In the genomic region with DNA sequence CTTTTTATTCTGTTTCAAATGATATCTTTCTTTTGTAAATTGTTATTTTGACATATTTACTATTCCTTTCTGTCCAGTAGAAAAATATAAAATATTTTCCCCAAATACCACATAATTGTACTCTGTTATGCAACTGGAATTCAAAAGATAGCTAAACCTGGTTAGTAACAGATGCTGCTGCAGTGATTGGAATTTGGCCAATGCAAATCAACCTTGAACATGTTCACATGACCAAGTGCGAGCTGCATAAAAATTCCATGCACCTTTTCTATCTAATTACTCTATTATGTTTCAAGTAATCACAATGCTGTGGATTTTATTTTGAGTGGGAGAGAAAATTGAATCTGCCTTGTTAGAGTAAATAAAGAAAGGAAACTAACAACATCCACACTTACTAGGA, we compare ENCODE assay signal across 18 mouse cellular contexts.
DNase-seq lines count a peak whose midpoint lies in the region; ATAC-seq and TF ChIP-seq lines count a peak whose summit lies in the region.
"Had no signal": no experiment of that assay in that cellular context is flagged by ENCODE, and none has a peak within 500 bp of the region (broad histone marks: within the 10 kb centered on the region; RNA-seq: fewer than 3 reads in every experiment).

No protein-coding gene starts in this region.

- WGBS in hindbrain, embryonic 14.5 days = 68% methylated on average over 1 of the region's 1 CpGs
- WGBS in hindbrain, embryonic 10.5 days = 87% methylated on average over 1 of the region's 1 CpGs
- WGBS in midbrain, postnatal 0 days = 47% methylated on average over 1 of the region's 1 CpGs
- WGBS in midbrain, embryonic 15.5 days = 63% methylated on average over 1 of the region's 1 CpGs

- H3K4me1 ChIP-seq in hindbrain, embryonic 14.5 days (replicated peaks; ENCODE audit: control insufficient read depth, insufficient read depth, low read length) = no peaks in the 10 kb centered on the region
- no peaks in the 10 kb centered on the region for H3K4me1 ChIP-seq in hindbrain, embryonic 10.5 days (replicated peaks)
- no peaks in the 10 kb centered on the region for H3K4me1 ChIP-seq in midbrain, postnatal 0 days (ENCODE audit: insufficient read depth, low read length)
- no peaks in the 10 kb centered on the region for H3K4me1 ChIP-seq in midbrain, embryonic 15.5 days
- H3K4me1 ChIP-seq: forebrain, embryonic 12.5 days; heart, embryonic 13.5 days; hindbrain, embryonic 12.5 days had no signal

- no peak overlapping the region for H3K4me3 ChIP-seq in hindbrain, embryonic 14.5 days (replicated peaks; ENCODE audit: low read length)
- no peak overlapping the region for H3K4me3 ChIP-seq in hindbrain, embryonic 10.5 days
- H3K4me3 ChIP-seq in midbrain, postnatal 0 days (ENCODE audit: low read depth, low read length) = no peak overlapping the region
- H3K4me3 ChIP-seq in midbrain, embryonic 15.5 days = no peak overlapping the region
- H3K4me3 ChIP-seq: forebrain, embryonic 12.5 days; heart, embryonic 13.5 days; hindbrain, embryonic 12.5 days had no signal

- H3K36me3 ChIP-seq in hindbrain, embryonic 14.5 days (replicated peaks; ENCODE audit: control insufficient read depth, insufficient read depth) = no peaks in the 10 kb centered on the region
- H3K36me3 ChIP-seq in hindbrain, embryonic 10.5 days = no peaks in the 10 kb centered on the region
- H3K36me3 ChIP-seq in midbrain, postnatal 0 days (ENCODE audit: insufficient read depth, low read length) = no peaks in the 10 kb centered on the region
- no peaks in the 10 kb centered on the region for H3K36me3 ChIP-seq in midbrain, embryonic 15.5 days (replicated peaks)
- H3K36me3 ChIP-seq: forebrain, embryonic 12.5 days; heart, embryonic 13.5 days; hindbrain, embryonic 12.5 days had no signal

- H3K27ac ChIP-seq in hindbrain, embryonic 14.5 days = no peak overlapping the region
- no peak overlapping the region for H3K27ac ChIP-seq in hindbrain, embryonic 10.5 days
- H3K27ac ChIP-seq in midbrain, postnatal 0 days (ENCODE audit: low read depth, low read length) = no peak overlapping the region
- H3K27ac ChIP-seq in midbrain, embryonic 15.5 days = no peak overlapping the region
- H3K27ac ChIP-seq: forebrain, embryonic 12.5 days; heart, embryonic 13.5 days; hindbrain, embryonic 12.5 days had no signal

- TF ChIP-seq CTCF in midbrain, postnatal 0 days (IDR thresholded peaks at IDR 0.05) = no peak

- no peaks in the 10 kb centered on the region for H3K27me3 ChIP-seq in hindbrain, embryonic 14.5 days (ENCODE audit: control insufficient read depth, insufficient read depth, low read length)
- H3K27me3 ChIP-seq in hindbrain, embryonic 10.5 days (ENCODE audit: insufficient read depth, poor library complexity, severe bottlenecking) = peaks cover 2% of the 10 kb centered on the region; the same call in 1 of the 2 replicates
- no peaks in the 10 kb centered on the region for H3K27me3 ChIP-seq in midbrain, postnatal 0 days (ENCODE audit: insufficient read depth, low read length)
- H3K27me3 ChIP-seq in midbrain, embryonic 15.5 days (replicated peaks) = no peaks in the 10 kb centered on the region
- H3K27me3 ChIP-seq: forebrain, embryonic 12.5 days; heart, embryonic 13.5 days; hindbrain, embryonic 12.5 days had no signal

- ATAC-seq in hindbrain, embryonic 14.5 days (ENCODE audit: low FRiP score) = no peak
- no peak for ATAC-seq in midbrain, postnatal 0 days (ENCODE audit: low FRiP score)
- ATAC-seq in midbrain, embryonic 15.5 days (replicated peaks) = no peak
- ATAC-seq: activated CD4-positive, CD25-positive, alpha-beta regulatory T cell, adult 4 months; intestine, embryonic 16.5 days; Patski had no signal

- H3K9me3 ChIP-seq in hindbrain, embryonic 14.5 days (ENCODE audit: control insufficient read depth, low read length) = no peaks in the 10 kb centered on the region
- H3K9me3 ChIP-seq in hindbrain, embryonic 10.5 days = no peaks in the 10 kb centered on the region
- H3K9me3 ChIP-seq in midbrain, postnatal 0 days (ENCODE audit: low read length) = no peaks in the 10 kb centered on the region
- no peaks in the 10 kb centered on the region for H3K9me3 ChIP-seq in midbrain, embryonic 15.5 days
- H3K9me3 ChIP-seq: forebrain, embryonic 12.5 days; hindbrain, embryonic 12.5 days had no signal

- H3K9ac ChIP-seq in hindbrain, embryonic 14.5 days = no peak overlapping the region
- no peak overlapping the region for H3K9ac ChIP-seq in midbrain, postnatal 0 days (replicated peaks; ENCODE audit: low read length, poor library complexity, severe bottlenecking)
- no peak overlapping the region for H3K9ac ChIP-seq in midbrain, embryonic 15.5 days
- H3K9ac ChIP-seq: forebrain, embryonic 12.5 days; heart, embryonic 13.5 days; hindbrain, embryonic 12.5 days had no signal

- DNase-seq in cerebellum, postnatal 14 days = peak; percentile 49 to 55
- DNase-seq in cerebellum, adult 11 months = no peak
- peak; percentile 25 for DNase-seq in hindbrain, embryonic 14.5 days (ENCODE audit: low spot score)
- DNase-seq in hindbrain, embryonic 10.5 days (ENCODE audit: low spot score) = no peak
- DNase-seq in midbrain, postnatal 0 days (ENCODE audit: low spot score) = peak; percentile 42
- no peak for DNase-seq in thymus, postnatal 0 days (ENCODE audit: low spot score)
- DNase-seq: adrenal gland, postnatal 14 days; cerebellum, adult 8-10 months; gastrocnemius, postnatal 36 days; heart, adult 11 months; heart, postnatal 36 days had no signal

- no peak overlapping the region for H3K4me2 ChIP-seq in hindbrain, embryonic 14.5 days (replicated peaks)
- H3K4me2 ChIP-seq in midbrain, postnatal 0 days (ENCODE audit: low read depth, low read length, poor library complexity, severe bottlenecking) = no peak overlapping the region
- H3K4me2 ChIP-seq in midbrain, embryonic 15.5 days = no peak overlapping the region
- H3K4me2 ChIP-seq: forebrain, embryonic 12.5 days; heart, embryonic 13.5 days; hindbrain, embryonic 12.5 days had no signal

Comparison
In these comparisons a context has a peak if more than half of its experiments do, and no peak if none do; other contexts are left out.
1. DNase-seq: peak in cerebellum, postnatal 14 days (2 of 2), hindbrain, embryonic 14.5 days (single experiment) and midbrain, postnatal 0 days (single experiment); none in cerebellum, adult 11 months (single experiment), hindbrain, embryonic 10.5 days (single experiment) and thymus, postnatal 0 days (single experiment).